ENCODE assay signal across 9 mouse cellular contexts in genomic region chr11:87592354-87592695, GRCm38 (mm10). TPM values are rescaled to one million over a fixed set of nuclear protein-coding genes. Genes with fewer than 3 reads are reported as not detected.
A peak's percentile ranks its signal among the peaks of the same experiment; 100 is the strongest.
DNase-seq lines count a peak whose midpoint lies in the region; ATAC-seq and TF ChIP-seq lines count a peak whose summit lies in the region.
"Had no signal": no experiment of that assay in that cellular context is flagged by ENCODE, and none has a peak within 500 bp of the region (broad histone marks: within the 10 kb centered on the region; RNA-seq: fewer than 3 reads in every experiment).

No protein-coding gene starts in this region.

- H3K9ac ChIP-seq in kidney, embryonic 15.5 days, result peak overlapping the region; percentile 79
- H3K9ac ChIP-seq in hindbrain, postnatal 0 days (replicated peaks; ENCODE audit: low read length), result peak overlapping the region; percentile 65
- H3K9ac ChIP-seq in midbrain, embryonic 15.5 days, result peak overlapping the region; percentile 81

- no peaks in the 10 kb centered on the region for H3K9me3 ChIP-seq in kidney, embryonic 15.5 days (replicated peaks)
- no peaks in the 10 kb centered on the region for H3K9me3 ChIP-seq in embryonic facial prominence, embryonic 10.5 days
- H3K9me3 ChIP-seq in hindbrain, postnatal 0 days (ENCODE audit: low read length), result no peaks in the 10 kb centered on the region
- H3K9me3 ChIP-seq in midbrain, embryonic 15.5 days, result no peaks in the 10 kb centered on the region

- H3K4me2 ChIP-seq in kidney, embryonic 15.5 days, result peak overlapping the region; percentile 85
- peak overlapping the region; percentile 72 for H3K4me2 ChIP-seq in hindbrain, postnatal 0 days (ENCODE audit: low read depth, low read length)
- H3K4me2 ChIP-seq in midbrain, embryonic 15.5 days, result peak overlapping the region; percentile 78

- H3K36me3 ChIP-seq in kidney, embryonic 15.5 days, result peaks cover 18% of the 10 kb centered on the region
- peaks cover 27% of the 10 kb centered on the region for H3K36me3 ChIP-seq in embryonic facial prominence, embryonic 10.5 days (replicated peaks)
- peaks cover 3% of the 10 kb centered on the region; the same call in 1 of the 2 replicates for H3K36me3 ChIP-seq in hindbrain, postnatal 0 days (ENCODE audit: insufficient read depth, low read length)
- H3K36me3 ChIP-seq in midbrain, embryonic 15.5 days (replicated peaks), result peaks cover under 1% of the 10 kb centered on the region; the same call in 1 of the 2 replicates

- peaks cover 65% of the 10 kb centered on the region for H3K4me1 ChIP-seq in kidney, embryonic 15.5 days
- H3K4me1 ChIP-seq in embryonic facial prominence, embryonic 10.5 days, result peaks cover 75% of the 10 kb centered on the region
- peaks cover 32% of the 10 kb centered on the region for H3K4me1 ChIP-seq in hindbrain, postnatal 0 days (ENCODE audit: insufficient read depth, low read length)
- H3K4me1 ChIP-seq in midbrain, embryonic 15.5 days, result peaks cover 59% of the 10 kb centered on the region

- H3K27me3 ChIP-seq in kidney, embryonic 15.5 days, result no peaks in the 10 kb centered on the region
- no peaks in the 10 kb centered on the region for H3K27me3 ChIP-seq in embryonic facial prominence, embryonic 10.5 days (replicated peaks; ENCODE audit: low read depth, poor library complexity, severe bottlenecking)
- H3K27me3 ChIP-seq in hindbrain, postnatal 0 days (ENCODE audit: insufficient read depth, low read length), result no peaks in the 10 kb centered on the region
- H3K27me3 ChIP-seq in midbrain, embryonic 15.5 days (replicated peaks), result no peaks in the 10 kb centered on the region

- no peak for ATAC-seq in kidney, embryonic 15.5 days (replicated peaks; ENCODE audit: low FRiP score)
- ATAC-seq in hindbrain, postnatal 0 days, result no peak
- ATAC-seq in midbrain, embryonic 15.5 days (replicated peaks), result no peak; the same call in 1 of the 2 replicates

- WGBS in kidney, embryonic 15.5 days, result under 1% methylated on average over 15 of the region's 15 CpGs
- 0% methylated on average over 15 of the region's 15 CpGs for WGBS in embryonic facial prominence, embryonic 10.5 days
- WGBS in hindbrain, postnatal 0 days, result 0% methylated on average over 15 of the region's 15 CpGs
- WGBS in midbrain, embryonic 15.5 days, result under 1% methylated on average over 15 of the region's 15 CpGs

- H3K27ac ChIP-seq in kidney, embryonic 15.5 days, result peak overlapping the region; percentile 98
- peak overlapping the region; percentile 94 for H3K27ac ChIP-seq in embryonic facial prominence, embryonic 10.5 days (replicated peaks)
- peak overlapping the region; percentile 92 for H3K27ac ChIP-seq in hindbrain, postnatal 0 days
- H3K27ac ChIP-seq in midbrain, embryonic 15.5 days, result peak overlapping the region; percentile 90

- no peak; the same call in 1 of the 2 replicates for TF ChIP-seq CTCF in hindbrain, postnatal 0 days (IDR thresholded peaks at IDR 0.05; ENCODE audit: low read depth)

- DNase-seq in kidney, postnatal 25 days, result no peak
- DNase-seq in embryonic facial prominence, embryonic 10.5 days (ENCODE audit: low spot score), result no peak
- no peak for DNase-seq in hindbrain, postnatal 0 days (ENCODE audit: low spot score)
- no peak for DNase-seq in spleen, adult 18-20 months
- no peak for DNase-seq in adrenal gland, postnatal 14 days
- no peak for DNase-seq in layer of hippocampus, adult 18-20 months (ENCODE audit: low spot score in 2 of 2)

- peak overlapping the region; percentile 78 for H3K4me3 ChIP-seq in kidney, embryonic 15.5 days (replicated peaks)
- peak overlapping the region; percentile 91 for H3K4me3 ChIP-seq in embryonic facial prominence, embryonic 10.5 days
- peak overlapping the region; percentile 70 for H3K4me3 ChIP-seq in hindbrain, postnatal 0 days (ENCODE audit: low read length)
- H3K4me3 ChIP-seq in midbrain, embryonic 15.5 days, result peak overlapping the region; percentile 72

RNA-seq across cellular contexts. Expression of gene Mtmr4, which starts 0.4 kb away (rescaled TPM):
- polyA plus RNA-seq in kidney, embryonic 15.5 days (2015; fragmentation: Nextera tagmentation; extraction: Ambion mirVana), result 38.5 and 39.4 TPM in 2 replicates
- 71.1 and 79.2 TPM in 2 replicates for polyA plus RNA-seq in embryonic facial prominence, embryonic 10.5 days (2016; fragmentation: Nextera tagmentation; extraction: Ambion mirVana)
- 110 and 125 TPM in 2 replicates for total RNA-seq in hindbrain, postnatal 0 days (2014; rRNA removed)
- 30.6 and 34.8 TPM in 2 replicates for polyA plus RNA-seq in hindbrain, postnatal 0 days (2015; fragmentation: Nextera tagmentation; extraction: Ambion mirVana)
- 57.2 and 59.8 TPM in 2 replicates for polyA plus RNA-seq in midbrain, embryonic 15.5 days (2015; fragmentation: Nextera tagmentation; extraction: Ambion mirVana)
- 23.7 and 27.7 TPM in 2 replicates for total RNA-seq in adrenal gland, postnatal 14 days (2021)
- total RNA-seq in layer of hippocampus, adult 18-20 months (2021), result 10 to 100 TPM; 91.7 to 96.4 TPM

RNA-seq across cellular contexts. Expression of gene Sept4, which starts 23.6 kb away (rescaled TPM):
- polyA plus RNA-seq in kidney, embryonic 15.5 days (2015; fragmentation: Nextera tagmentation; extraction: Ambion mirVana), result 54.7 and 60.8 TPM in 2 replicates
- polyA plus RNA-seq in embryonic facial prominence, embryonic 10.5 days (2016; fragmentation: Nextera tagmentation; extraction: Ambion mirVana), result 4.1 and 6.1 TPM in 2 replicates
- 32.3 and 39.6 TPM in 2 replicates for total RNA-seq in hindbrain, postnatal 0 days (2014; rRNA removed)
- 54.9 and 63.6 TPM in 2 replicates for polyA plus RNA-seq in hindbrain, postnatal 0 days (2015; fragmentation: Nextera tagmentation; extraction: Ambion mirVana)
- polyA plus RNA-seq in midbrain, embryonic 15.5 days (2015; fragmentation: Nextera tagmentation; extraction: Ambion mirVana), result 28.2 and 28.4 TPM in 2 replicates
- total RNA-seq in adrenal gland, postnatal 14 days (2021), result 44.4 and 45.3 TPM in 2 replicates
- total RNA-seq in layer of hippocampus, adult 18-20 months (2021), result 100 to 1,000 TPM; 172 to 222 TPM

RNA-seq across cellular contexts. Expression of gene Hsf5, which starts 24.6 kb away (rescaled TPM):
- 0.26 TPM in 2 replicates for polyA plus RNA-seq in kidney, embryonic 15.5 days (2015; fragmentation: Nextera tagmentation; extraction: Ambion mirVana)
- polyA plus RNA-seq in embryonic facial prominence, embryonic 10.5 days (2016; fragmentation: Nextera tagmentation; extraction: Ambion mirVana), result 0.27 and 0.41 TPM in 2 replicates
- total RNA-seq in hindbrain, postnatal 0 days (2014; rRNA removed), result 0.10 and 0.29 TPM in 2 replicates
- 0.20 and 0.33 TPM in 2 replicates for polyA plus RNA-seq in hindbrain, postnatal 0 days (2015; fragmentation: Nextera tagmentation; extraction: Ambion mirVana)
- polyA plus RNA-seq in midbrain, embryonic 15.5 days (2015; fragmentation: Nextera tagmentation; extraction: Ambion mirVana), result 0.37 and 0.61 TPM in 2 replicates
- total RNA-seq in adrenal gland, postnatal 14 days (2021), result not detected in 2 replicates
- total RNA-seq in layer of hippocampus, adult 18-20 months (2021), result under 1 TPM; 0.47 to 0.66 TPM
- total RNA-seq: hematopoietic stem cell, adult 5-6 weeks had no signal

RNA-seq across cellular contexts. Expression of gene Gm11492, which starts 25.9 kb away (rescaled TPM):
- polyA plus RNA-seq in kidney, embryonic 15.5 days (2015; fragmentation: Nextera tagmentation; extraction: Ambion mirVana), result not detected in 2 replicates
- polyA plus RNA-seq in embryonic facial prominence, embryonic 10.5 days (2016; fragmentation: Nextera tagmentation; extraction: Ambion mirVana), result not detected in 2 replicates
- total RNA-seq in hindbrain, postnatal 0 days (2014; rRNA removed), result not detected in 2 replicates
- polyA plus RNA-seq in hindbrain, postnatal 0 days (2015; fragmentation: Nextera tagmentation; extraction: Ambion mirVana), result not detected in 2 replicates
- polyA plus RNA-seq in midbrain, embryonic 15.5 days (2015; fragmentation: Nextera tagmentation; extraction: Ambion mirVana), result not detected in 2 replicates
- total RNA-seq in adrenal gland, postnatal 14 days (2021), result not detected in 2 replicates
- not detected for total RNA-seq in layer of hippocampus, adult 18-20 months (2021)
- total RNA-seq: hematopoietic stem cell, adult 5-6 weeks had no signal
